In genomic region chr8:85364628-85365027, GRCm38 (mm10) we compare ENCODE assay signal across 11 mouse cellular contexts. TPM values are rescaled to one million over a fixed set of nuclear protein-coding genes. Genes with fewer than 3 reads are reported as not detected.
DNase-seq lines count a peak whose midpoint lies in the region; ATAC-seq lines count a peak whose summit lies in the region.
"Had no signal": no experiment of that assay in that cellular context is flagged by ENCODE, and none has a peak within 500 bp of the region (broad histone marks: within the 10 kb centered on the region; RNA-seq: fewer than 3 reads in every experiment).

No protein-coding gene starts in this region.

- H3K4me1 ChIP-seq in kidney, embryonic 15.5 days = peaks cover 21% of the 10 kb centered on the region
- peaks cover 27% of the 10 kb centered on the region for H3K4me1 ChIP-seq in embryonic facial prominence, embryonic 10.5 days
- peaks cover 13% of the 10 kb centered on the region for H3K4me1 ChIP-seq in heart, embryonic 11.5 days (ENCODE audit: control insufficient read depth, insufficient read depth, low read length)
- peaks cover 14% of the 10 kb centered on the region for H3K4me1 ChIP-seq in limb, embryonic 15.5 days
- H3K4me1 ChIP-seq: forebrain, embryonic 15.5 days had no signal

- no peaks in the 10 kb centered on the region for H3K27me3 ChIP-seq in kidney, embryonic 15.5 days
- no peaks in the 10 kb centered on the region for H3K27me3 ChIP-seq in embryonic facial prominence, embryonic 10.5 days (replicated peaks; ENCODE audit: low read depth, poor library complexity, severe bottlenecking)
- H3K27me3 ChIP-seq in heart, embryonic 11.5 days (ENCODE audit: control insufficient read depth, insufficient read depth, low read length) = no peaks in the 10 kb centered on the region
- no peaks in the 10 kb centered on the region for H3K27me3 ChIP-seq in limb, embryonic 15.5 days
- H3K27me3 ChIP-seq: forebrain, embryonic 15.5 days; limb, embryonic 12.5 days had no signal

- no peaks in the 10 kb centered on the region for H3K9me3 ChIP-seq in kidney, embryonic 15.5 days (replicated peaks)
- H3K9me3 ChIP-seq in embryonic facial prominence, embryonic 10.5 days = no peaks in the 10 kb centered on the region
- no peaks in the 10 kb centered on the region for H3K9me3 ChIP-seq in heart, embryonic 11.5 days (replicated peaks; ENCODE audit: control insufficient read depth, low read length)
- H3K9me3 ChIP-seq in limb, embryonic 15.5 days = no peaks in the 10 kb centered on the region
- H3K9me3 ChIP-seq: forebrain, embryonic 15.5 days; limb, embryonic 12.5 days; megakaryocyte, embryonic 14.5 days had no signal

- no peaks in the 10 kb centered on the region for H3K36me3 ChIP-seq in kidney, embryonic 15.5 days
- no peaks in the 10 kb centered on the region for H3K36me3 ChIP-seq in embryonic facial prominence, embryonic 10.5 days (replicated peaks)
- no peaks in the 10 kb centered on the region; the same call in 1 of the 2 replicates for H3K36me3 ChIP-seq in heart, embryonic 11.5 days (ENCODE audit: control insufficient read depth, insufficient read depth, low read length)
- H3K36me3 ChIP-seq in limb, embryonic 15.5 days = no peaks in the 10 kb centered on the region
- H3K36me3 ChIP-seq: forebrain, embryonic 15.5 days; limb, embryonic 12.5 days had no signal

- intact Hi-C loops in left cerebral cortex, postnatal 14 days (cut with DNase I) = no loop called here

- H3K9ac ChIP-seq in kidney, embryonic 15.5 days = no peak overlapping the region
- peak overlapping the region; percentile 82 for H3K9ac ChIP-seq in heart, embryonic 11.5 days (ENCODE audit: low read depth, low read length)
- no peak overlapping the region for H3K9ac ChIP-seq in limb, embryonic 15.5 days
- H3K9ac ChIP-seq: forebrain, embryonic 15.5 days; limb, embryonic 12.5 days had no signal

- no peak overlapping the region for H3K4me3 ChIP-seq in kidney, embryonic 15.5 days (replicated peaks)
- H3K4me3 ChIP-seq in embryonic facial prominence, embryonic 10.5 days = no peak overlapping the region
- peak overlapping the region; percentile 52 for H3K4me3 ChIP-seq in heart, embryonic 11.5 days (ENCODE audit: low read depth, low read length)
- H3K4me3 ChIP-seq in limb, embryonic 15.5 days = no peak overlapping the region
- H3K4me3 ChIP-seq: forebrain, embryonic 15.5 days; limb, embryonic 12.5 days; megakaryocyte, embryonic 14.5 days had no signal

- 82% methylated on average over 11 of the region's 11 CpGs for WGBS in kidney, embryonic 15.5 days
- 82% methylated on average over 11 of the region's 11 CpGs for WGBS in embryonic facial prominence, embryonic 10.5 days
- WGBS in heart, embryonic 11.5 days (ENCODE audit: insufficient replicate concordance) = 39% methylated on average over 11 of the region's 11 CpGs
- 66% methylated on average over 11 of the region's 11 CpGs for WGBS in limb, embryonic 15.5 days

- no peak for ATAC-seq in kidney, embryonic 15.5 days (replicated peaks; ENCODE audit: low FRiP score)
- peak; percentile 41; the same call in 1 of the 2 replicates for ATAC-seq in heart, embryonic 11.5 days (replicated peaks; ENCODE audit: insufficient number of reproducible peaks, low FRiP score, low TSS enrichment)
- ATAC-seq in limb, embryonic 15.5 days (ENCODE audit: insufficient number of reproducible peaks, low FRiP score, low TSS enrichment, low read depth) = no peak
- ATAC-seq in megakaryocyte progenitor cell, adult 5-6 weeks (replicated peaks; ENCODE audit: poor library complexity) = no peak
- ATAC-seq: forebrain, embryonic 15.5 days had no signal

- H3K27ac ChIP-seq in kidney, embryonic 15.5 days = 0 out of 2 replicates have a peak overlapping the region, but pooled peaks have one; percentile 60
- H3K27ac ChIP-seq in embryonic facial prominence, embryonic 10.5 days (replicated peaks) = peak overlapping the region; percentile 84
- peak overlapping the region; percentile 94 for H3K27ac ChIP-seq in heart, embryonic 11.5 days (ENCODE audit: low read depth, low read length)
- H3K27ac ChIP-seq in limb, embryonic 15.5 days = peak overlapping the region; percentile 43; the same call in 1 of the 2 replicates
- H3K27ac ChIP-seq: forebrain, embryonic 15.5 days had no signal

- DNase-seq in kidney, adult 18-20 months = no peak
- no peak for DNase-seq in embryonic facial prominence, embryonic 10.5 days (ENCODE audit: low spot score)
- DNase-seq in left cerebral cortex, postnatal 14 days (ENCODE audit: low spot score in 2 of 2) = no peak
- DNase-seq: right cerebral cortex, adult 18-20 months had no signal

- H3K4me2 ChIP-seq in kidney, embryonic 15.5 days = no peak overlapping the region
- peak overlapping the region; percentile 66 for H3K4me2 ChIP-seq in heart, embryonic 11.5 days
- H3K4me2 ChIP-seq in limb, embryonic 15.5 days = no peak overlapping the region
- H3K4me2 ChIP-seq: forebrain, embryonic 15.5 days; limb, embryonic 12.5 days had no signal

RNA-seq across cellular contexts. Expression of gene Mylk3, which starts 21.5 kb away (rescaled TPM):
- 1.7 and 2.4 TPM in 2 replicates for polyA plus RNA-seq in kidney, embryonic 15.5 days (2015; fragmentation: Nextera tagmentation; extraction: Ambion mirVana)
- 2.6 TPM in 2 replicates for polyA plus RNA-seq in embryonic facial prominence, embryonic 10.5 days (2016; fragmentation: Nextera tagmentation; extraction: Ambion mirVana)
- 167 and 212 TPM in 2 replicates for polyA plus RNA-seq in heart, embryonic 11.5 days (2014; fragmentation: Nextera tagmentation; extraction: Ambion mirVana)
- 1.6 and 2.1 TPM in 2 replicates for polyA plus RNA-seq in limb, embryonic 15.5 days (2015; fragmentation: Nextera tagmentation; extraction: Ambion mirVana)
- 1 to 10 TPM; 1.9 to 3.5 TPM for total RNA-seq in left cerebral cortex, postnatal 14 days (2021)
- total RNA-seq in megakaryocyte progenitor cell, adult 5-6 weeks (2015) = 2.2 and 2.8 TPM in 2 replicates
- 4.8 and 10.0 TPM in 2 replicates for total RNA-seq in megakaryocyte progenitor cell, adult 5-6 weeks (2017)

Comparison
In these comparisons a context has a peak if more than half of its experiments do, and no peak if none do; other contexts are left out.
1. H3K27ac ChIP-seq: peak in every context shown above with its lines; median percentile 94 in heart, embryonic 11.5 days; 84 in embryonic facial prominence, embryonic 10.5 days; 60 in kidney, embryonic 15.5 days; 43 in limb, embryonic 15.5 days.
2. RNA of gene Mylk3, which starts 21.5 kb away (polyA plus RNA-seq): 167 to 212 TPM in heart, embryonic 11.5 days; 2.6 TPM in embryonic facial prominence, embryonic 10.5 days, 1.7 to 2.4 TPM in kidney, embryonic 15.5 days and 1.6 to 2.1 TPM in limb, embryonic 15.5 days; every median in the first group is over 10 times any median in the second.